Mouse (Mus musculus): ENCODE data around the gene Olfr1463.

The Olfr1463 gene

GRCm38 (mm10) chr19:13231028-13231427 is at the start of gene Olfr1463:
Gene Olfr1463 (plus strand): TSS chr19:13231328.
- DNase-seq (ENCODE audit: low spot score in 2 of 2): no peak

GRCm38 (mm10) chr19:13185434-13185833 is 45.7 kb upstream of the Olfr1463 start, which contains the start of gene Olfr1462:
Gene Olfr1462 (plus strand): TSS chr19:13185734.
- DNase-seq (ENCODE audit: low spot score in 2 of 2): no peak

- no peak for DNase-seq (ENCODE audit: low spot score in 2 of 2)
Observed at GRCm38 (mm10) chr19:13221666-13222065, 9.5 kb upstream of the Olfr1463 start.

Measured in spleen, postnatal 4 days (tissue).